Mouse (Mus musculus): ENCODE results near the gene Nuak2.
"Not testable (repeated sequence)": the region's sequence is repeated elsewhere in the genome, so short reads cannot be mapped to it uniquely, and the experiment has no call there.

The Nuak2 gene

GRCm38 (mm10) chr1:132315889-132316624 lies at the start of gene Nuak2:
Gene Nuak2 (plus strand): TSS chr1:132316126.
- DNase-seq (ENCODE audit: low read depth) = peak; percentile 56

DNA sequence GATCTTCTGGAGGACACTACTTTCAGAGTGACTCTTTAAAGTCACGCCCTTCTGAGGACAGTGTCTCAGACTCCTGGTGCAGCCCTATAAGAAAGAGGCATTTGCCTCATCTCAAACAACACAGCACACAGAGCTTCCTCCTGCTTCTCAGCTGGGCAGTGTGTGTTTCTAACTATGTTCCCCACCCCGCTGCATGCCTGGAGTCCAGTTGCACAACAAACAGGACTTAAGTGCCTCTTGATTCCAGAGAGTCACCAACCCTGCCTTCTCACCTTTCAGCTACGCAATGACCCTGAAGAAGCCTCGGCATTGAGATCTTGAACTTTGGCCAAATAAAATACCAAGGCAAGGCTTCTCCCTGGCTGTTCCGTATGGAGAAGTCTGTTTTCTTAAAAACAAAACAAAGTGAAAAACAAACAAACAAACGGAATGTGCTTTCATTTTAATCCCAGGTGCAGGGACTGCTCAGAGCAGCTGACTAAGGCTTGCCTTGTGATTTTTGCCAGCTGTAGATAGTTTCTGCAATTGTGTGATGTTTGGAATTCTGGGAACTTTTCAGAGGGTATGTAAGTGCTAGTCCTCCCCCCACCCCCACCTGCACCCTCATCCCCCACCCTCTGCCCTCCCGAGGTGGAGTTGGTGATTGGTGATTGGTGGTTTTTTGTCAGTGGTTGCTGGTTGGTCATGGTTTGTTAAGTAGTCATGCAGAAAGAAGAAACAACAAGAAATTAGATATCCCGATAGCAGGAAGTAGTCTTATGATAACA lies 49.0 kb upstream of the Nuak2 start:
- no peak for DNase-seq (ENCODE audit: low read depth)

DNA sequence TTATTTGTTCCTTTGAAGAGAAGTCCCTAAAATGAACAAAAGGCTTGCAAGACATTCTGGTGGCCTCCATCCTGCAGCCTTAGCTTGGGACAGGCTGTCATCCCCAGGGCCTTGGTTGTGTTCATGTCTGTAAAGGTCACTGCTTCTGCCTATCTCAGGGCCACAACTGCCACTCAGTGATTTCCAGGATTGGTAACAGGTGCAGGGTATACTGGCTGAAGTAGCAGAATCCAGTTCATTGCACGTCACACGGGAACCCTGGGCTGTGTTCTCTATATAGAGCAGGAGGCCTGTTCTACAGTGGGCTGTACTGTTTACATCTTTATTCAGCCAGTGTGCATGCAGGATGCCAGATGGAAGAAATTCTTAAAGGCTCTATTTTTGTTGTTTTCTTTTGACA lies 48.0 kb upstream of the Nuak2 start:
- no peak for DNase-seq (ENCODE audit: low read depth)

DNA sequence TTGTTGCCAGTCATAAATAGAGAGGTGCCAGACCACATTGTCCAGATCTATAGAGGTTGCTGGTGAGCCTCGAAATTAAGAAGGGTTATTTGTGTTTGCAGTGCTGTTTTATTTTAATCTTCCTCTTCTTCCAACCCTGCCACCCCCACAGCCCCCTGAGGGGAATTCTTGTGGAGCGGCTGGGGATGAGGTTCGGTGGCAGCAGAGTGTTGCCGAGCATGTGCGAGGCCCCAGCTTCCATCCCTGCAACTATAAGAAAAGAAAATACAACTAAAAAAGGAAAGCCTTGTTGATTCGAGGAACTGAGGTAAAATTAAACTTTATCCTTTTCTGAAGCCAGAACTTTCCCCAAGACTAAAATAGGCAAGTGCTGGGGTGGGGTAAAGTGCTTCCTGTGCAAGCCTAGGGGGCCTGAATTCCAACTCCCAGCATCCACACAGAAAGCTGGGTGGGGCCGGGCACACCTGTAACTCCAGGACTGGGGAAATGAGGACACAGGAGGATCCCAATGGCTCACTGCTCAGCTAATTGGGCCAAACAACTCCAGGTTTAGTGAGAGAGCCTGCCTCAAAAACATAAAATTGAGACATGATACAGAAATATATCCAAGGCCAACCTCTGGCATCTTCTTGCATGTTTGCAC lies 47.4 kb upstream of the Nuak2 start:
- DNase-seq (ENCODE audit: low read depth) = no peak

DNA sequence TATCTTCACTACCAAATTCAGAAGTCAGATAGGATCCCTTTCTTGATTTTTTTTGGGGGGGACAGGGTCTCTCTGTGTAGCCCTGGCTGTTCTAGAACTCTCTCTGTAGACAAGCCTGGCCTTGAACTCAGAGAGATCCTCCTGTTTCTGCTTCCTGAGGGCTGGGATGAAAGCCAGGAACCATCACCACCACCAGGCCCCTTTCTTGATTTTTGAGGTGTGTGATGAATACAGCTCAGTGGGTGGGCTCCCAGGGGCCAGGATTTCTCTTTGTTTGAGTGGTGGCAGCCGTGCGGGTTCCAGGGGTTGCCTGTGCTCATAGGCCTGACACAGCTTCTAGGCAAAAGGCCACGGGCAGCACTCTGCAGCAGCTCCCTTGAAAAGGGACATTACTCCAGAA lies 44.7 kb upstream of the Nuak2 start:
- DNase-seq (ENCODE audit: low read depth) = no peak

GRCm38 (mm10) chr1:132276694-132277093 lies 39.2 kb upstream of the Nuak2 start:
- DNase-seq (ENCODE audit: low read depth) = no peak

DNA sequence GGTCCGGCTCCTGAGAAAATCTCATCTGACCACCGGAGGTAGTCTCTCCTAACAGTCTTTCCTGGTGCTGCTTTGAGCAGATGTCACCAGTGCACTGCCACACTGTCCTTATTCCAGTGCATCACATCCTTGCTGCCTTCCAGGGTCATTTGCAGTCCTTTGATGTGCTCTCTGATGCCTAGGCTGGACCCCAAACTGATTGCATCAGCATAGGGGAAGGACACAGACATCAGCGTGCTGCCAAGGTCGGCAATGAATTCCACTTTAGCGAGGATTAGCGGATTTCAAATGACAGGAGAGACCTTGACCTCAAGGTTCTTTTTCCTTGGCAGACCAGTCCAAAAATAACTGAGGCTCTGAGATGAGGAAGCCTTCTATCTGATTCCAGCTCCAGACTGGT lies 38.8 kb upstream of the Nuak2 start:
- DNase-seq (ENCODE audit: low read depth) = no peak

- DNase-seq (ENCODE audit: low read depth) = not testable (repeated sequence)
Measured at GRCm38 (mm10) chr1:132280636-132281035, 35.3 kb upstream of the Nuak2 start.

DNA sequence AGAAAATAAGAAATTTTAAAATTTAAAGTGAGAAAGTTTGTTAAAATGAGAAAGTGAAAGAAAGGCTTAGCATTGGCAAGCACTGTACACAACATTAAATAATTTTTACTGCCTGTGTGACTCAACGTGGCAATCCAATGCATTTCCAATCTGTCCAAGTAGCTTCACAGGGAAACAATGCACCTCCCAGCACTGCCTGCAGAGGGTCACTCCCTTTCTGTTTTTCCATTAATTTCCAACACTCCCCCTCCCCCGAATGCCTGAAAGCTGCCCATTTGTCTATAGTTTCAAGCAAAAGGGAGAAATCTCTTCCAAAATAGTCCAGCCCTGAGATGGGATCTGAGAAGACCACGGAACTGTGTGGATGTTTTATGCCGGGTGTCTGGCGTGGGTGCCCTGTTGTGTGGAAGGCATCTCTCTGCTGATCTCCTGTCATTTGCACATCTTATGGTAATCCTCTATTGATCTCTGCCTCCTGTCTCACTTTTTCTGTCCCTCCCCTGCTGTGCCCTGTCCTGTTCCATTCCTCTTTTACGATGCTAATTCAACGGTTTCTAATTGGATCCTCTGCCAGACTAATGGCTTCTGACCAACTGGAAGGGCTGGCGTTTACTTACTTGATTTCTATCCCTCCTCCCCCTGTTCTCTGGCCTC lies 34.3 kb upstream of the Nuak2 start:
- no peak for DNase-seq (ENCODE audit: low read depth)

DNA sequence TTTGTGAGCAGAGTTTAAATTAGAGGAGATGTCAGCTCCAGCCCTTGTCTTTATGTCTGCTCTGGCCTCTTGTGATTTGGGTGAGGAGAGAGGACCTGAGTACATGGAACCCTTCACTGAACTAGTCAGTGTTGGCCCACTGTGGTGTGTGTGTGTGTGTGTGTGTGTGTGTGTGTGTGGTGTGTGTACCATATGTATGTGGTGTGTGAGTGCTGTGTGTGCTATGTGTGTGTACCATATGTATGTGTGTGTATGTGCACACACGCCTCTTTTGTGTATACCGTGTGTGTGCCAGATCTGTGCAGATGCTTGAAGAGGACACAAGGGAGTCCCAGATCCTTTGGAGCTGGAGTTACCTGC lies 33.8 kb upstream of the Nuak2 start:
- DNase-seq (ENCODE audit: low read depth) = no peak

DNA sequence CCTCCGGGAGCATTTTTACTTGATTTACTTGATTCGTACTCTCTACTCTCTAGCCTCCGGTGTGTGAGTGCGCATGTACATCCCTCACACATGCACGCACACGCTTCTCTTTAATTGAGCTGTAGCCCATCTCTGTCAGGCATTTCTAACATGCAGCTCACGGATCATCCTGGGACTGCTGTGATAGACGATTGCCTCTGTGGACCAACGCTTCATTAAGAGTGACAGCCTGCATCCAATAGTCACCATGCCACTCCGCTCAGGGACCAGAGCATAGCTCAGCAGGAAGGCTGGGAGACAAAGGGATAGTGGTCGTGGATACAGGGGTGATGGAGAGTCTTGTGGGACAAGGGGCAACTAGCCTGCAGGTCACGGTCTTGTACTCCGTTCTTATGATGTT lies 32.9 kb upstream of the Nuak2 start:
- no peak for DNase-seq (ENCODE audit: low read depth)

GRCm38 (mm10) chr1:132286735-132287134 lies 29.2 kb upstream of the Nuak2 start:
- no peak for DNase-seq (ENCODE audit: low read depth)

DNA sequence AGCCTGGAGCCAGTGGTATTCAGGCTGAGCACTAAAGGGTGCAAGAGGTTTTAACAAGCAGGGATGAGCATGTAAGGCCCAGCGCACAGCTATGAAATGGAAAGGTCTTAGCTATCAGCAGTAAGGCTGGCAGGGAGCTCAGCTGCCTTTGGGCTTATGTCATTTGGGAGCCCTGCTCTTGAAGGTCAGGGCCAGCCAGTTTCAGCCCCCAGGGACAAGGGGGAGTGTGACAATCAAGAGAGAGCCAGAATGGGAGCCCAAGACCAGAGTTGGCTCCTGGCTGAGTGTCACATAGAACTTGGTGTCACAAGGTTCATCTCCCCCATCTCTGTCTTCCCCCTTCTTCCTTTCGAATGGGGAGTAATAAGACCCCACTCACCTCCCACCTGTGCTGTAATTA lies 28.5 kb upstream of the Nuak2 start:
- DNase-seq (ENCODE audit: low read depth) = no peak

- DNase-seq (ENCODE audit: low read depth) = no peak
Measured at GRCm38 (mm10) chr1:132287991-132288451, 27.9 kb upstream of the Nuak2 start.

DNA sequence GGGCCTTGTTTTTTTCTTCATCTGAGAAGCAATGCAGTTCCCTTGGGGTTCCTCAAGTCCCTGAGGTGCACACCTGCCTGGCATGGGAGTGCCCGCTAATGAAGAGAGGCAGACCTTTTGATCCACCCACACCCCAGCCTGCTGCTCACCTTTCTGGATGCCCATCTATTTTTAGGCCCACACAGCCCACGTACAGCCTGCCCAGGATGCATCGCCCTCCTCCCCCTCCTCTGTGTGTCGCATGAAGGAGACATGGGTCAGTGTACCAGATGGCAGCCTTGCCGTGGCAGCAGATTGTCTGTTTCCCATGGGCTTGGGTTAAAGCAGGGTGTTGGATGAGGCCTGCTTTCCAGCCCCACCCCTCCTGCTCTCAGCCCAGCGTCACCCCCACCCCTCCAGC lies 26.0 kb upstream of the Nuak2 start:
- DNase-seq (ENCODE audit: low read depth) = no peak

DNA sequence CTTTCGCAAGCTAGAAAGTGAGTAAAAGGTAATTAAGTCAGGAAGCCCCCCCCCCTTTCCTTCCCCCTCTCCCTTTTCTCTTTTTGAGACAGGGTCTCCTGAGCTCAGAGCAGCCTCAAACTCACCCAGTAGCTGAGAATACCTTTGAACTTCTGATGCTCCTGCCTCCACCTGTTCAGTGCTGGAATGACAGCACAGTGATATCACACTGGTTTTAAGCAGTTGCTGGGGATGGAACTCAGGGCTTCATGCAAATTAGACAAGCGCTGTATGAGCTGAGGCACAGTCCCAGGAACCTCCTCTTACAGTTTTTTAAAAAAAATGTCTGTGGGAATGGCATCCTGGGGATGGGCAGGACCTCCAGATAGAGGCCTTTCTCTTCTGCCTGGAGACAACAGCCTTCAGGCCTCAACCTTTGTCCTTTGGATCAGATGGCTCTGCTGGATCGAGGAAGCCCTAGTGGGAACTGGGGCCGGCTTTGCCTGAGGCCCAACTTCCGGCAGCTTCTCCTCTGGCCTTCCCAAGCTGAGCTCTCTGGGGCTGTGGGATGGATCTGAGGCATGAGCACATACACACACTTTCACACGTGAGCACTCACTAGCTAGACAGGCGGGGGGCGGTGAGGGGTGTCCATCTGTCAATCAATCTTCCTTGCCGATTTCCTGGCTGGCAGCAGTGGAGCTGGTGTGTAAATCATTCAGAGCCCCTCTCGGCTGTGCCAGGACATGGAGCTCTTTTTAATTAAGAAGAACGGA lies 24.8 kb upstream of the Nuak2 start:
- DNase-seq (ENCODE audit: low read depth) = no peak

DNA sequence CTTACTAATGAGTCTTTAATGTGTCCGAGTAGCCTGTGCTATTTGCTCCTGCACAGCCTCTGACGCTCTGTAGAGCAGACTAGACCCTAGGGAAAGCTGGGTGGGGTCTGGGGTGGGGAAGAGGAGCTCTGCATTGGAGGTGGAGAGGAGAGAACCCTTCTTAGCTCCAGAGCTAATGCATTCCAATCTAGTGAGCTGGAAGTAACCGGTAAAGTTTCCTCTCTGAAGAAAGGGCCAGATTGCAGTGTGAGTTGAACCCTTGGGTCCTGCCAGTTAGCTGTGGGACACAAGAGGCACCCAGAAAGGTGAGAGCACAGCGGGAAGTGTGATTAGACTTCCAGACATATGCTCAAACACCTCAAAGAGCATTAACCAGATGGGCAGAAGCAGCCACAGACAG lies 24.2 kb upstream of the Nuak2 start:
- no peak for DNase-seq (ENCODE audit: low read depth)

GRCm38 (mm10) chr1:132292318-132293129 lies 23.4 kb upstream of the Nuak2 start:
- no peak for DNase-seq (ENCODE audit: low read depth)

DNA sequence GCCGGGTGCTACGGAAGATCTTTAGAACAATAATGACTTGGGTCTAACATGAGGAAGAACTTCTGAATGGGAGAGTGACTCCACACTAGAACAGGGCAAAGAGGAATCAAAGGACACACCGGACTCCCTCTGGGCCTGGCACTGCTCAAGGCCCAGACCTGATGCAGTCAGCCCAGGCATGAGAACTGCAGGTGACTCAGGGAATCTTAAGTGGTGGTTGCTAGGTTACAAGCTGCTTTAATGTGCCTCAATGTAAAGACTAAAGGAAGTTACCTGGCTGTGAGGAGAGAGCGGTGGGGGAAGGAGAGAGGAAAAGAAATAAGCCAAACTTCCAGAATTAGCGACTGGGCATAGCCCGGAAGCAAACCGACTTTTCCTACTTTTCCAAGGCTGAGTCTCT lies 20.4 kb upstream of the Nuak2 start:
- DNase-seq (ENCODE audit: low read depth) = no peak

DNA sequence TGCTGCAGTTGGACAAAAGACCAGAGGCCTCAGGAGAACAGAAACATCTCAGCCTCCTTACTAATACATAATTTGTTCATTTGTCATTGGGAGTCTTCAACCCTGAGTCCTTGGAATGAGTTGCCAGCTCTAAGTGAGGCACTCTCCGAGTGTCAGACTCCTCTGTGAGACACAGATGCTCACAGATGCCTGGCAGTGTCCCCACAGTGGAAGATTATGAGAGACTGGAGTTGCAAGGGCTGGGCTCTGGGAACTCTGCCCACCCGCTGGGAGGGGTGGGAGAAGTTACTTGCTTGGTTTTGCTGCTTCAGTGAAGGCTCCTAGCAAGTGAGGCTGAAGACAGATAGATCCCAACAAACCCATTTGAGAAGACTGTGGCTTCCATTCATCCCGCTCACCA lies 19.9 kb upstream of the Nuak2 start:
- DNase-seq (ENCODE audit: low read depth) = no peak

GRCm38 (mm10) chr1:132298425-132298800 lies 17.5 kb upstream of the Nuak2 start, which contains the start of gene Klhdc8a:
Gene Klhdc8a (plus strand): TSS chr1:132298626.
- DNase-seq (ENCODE audit: low read depth) = no peak
